In genomic region chr12:70968791-70969307, GRCm38 (mm10) we compare ENCODE assay signal across 8 mouse cellular contexts. TPM values are rescaled to one million over a fixed set of nuclear protein-coding genes. Genes with fewer than 3 reads are reported as not detected.
A peak's percentile ranks its signal among the peaks of the same experiment; 100 is the strongest.
DNase-seq lines count a peak whose midpoint lies in the region; ATAC-seq and TF ChIP-seq lines count a peak whose summit lies in the region.

No protein-coding gene starts in this region.

- H3K4me3 ChIP-seq in ES-Bruce4 (ENCODE audit: low read depth, low read length) = peak overlapping the region; percentile 74
- peak overlapping the region; percentile 61 for H3K4me3 ChIP-seq in forebrain, embryonic 12.5 days (replicated peaks)
- peak overlapping the region; percentile 85 for H3K4me3 ChIP-seq in heart, postnatal 0 days (ENCODE audit: low read depth, low read length)
- peak overlapping the region; percentile 78 to 85 for H3K4me3 ChIP-seq in liver, embryonic 14.5 days (ENCODE audit: insufficient read depth in 1 of 2, low read depth in 2 of 2, low read length in 2 of 2)
- peak overlapping the region; percentile 67 for H3K4me3 ChIP-seq in stomach, embryonic 16.5 days (replicated peaks; ENCODE audit: low read length)

- H3K9ac ChIP-seq in ES-Bruce4 (ENCODE audit: low read depth, poor library complexity, severe bottlenecking) = peak overlapping the region; percentile 71
- peak overlapping the region; percentile 71 for H3K9ac ChIP-seq in forebrain, embryonic 12.5 days
- peak overlapping the region; percentile 90 for H3K9ac ChIP-seq in heart, postnatal 0 days (replicated peaks; ENCODE audit: low read depth, low read length)
- peak overlapping the region; percentile 72 for H3K9ac ChIP-seq in liver, embryonic 14.5 days (replicated peaks)
- H3K9ac ChIP-seq in stomach, embryonic 16.5 days (ENCODE audit: low read length) = peak overlapping the region; percentile 82

- no peaks in the 10 kb centered on the region for H3K4me1 ChIP-seq in ES-Bruce4 (ENCODE audit: control insufficient read depth, insufficient read depth, low read length)
- peaks cover 7% of the 10 kb centered on the region; the same call in 1 of the 2 replicates for H3K4me1 ChIP-seq in forebrain, embryonic 12.5 days
- H3K4me1 ChIP-seq in heart, postnatal 0 days (ENCODE audit: control insufficient read depth, insufficient read depth) = no peaks in the 10 kb centered on the region
- peaks cover 4 to 7% of the 10 kb centered on the region in 2 experiments for H3K4me1 ChIP-seq in liver, embryonic 14.5 days (replicated peaks; ENCODE audit: control insufficient read depth in 2 of 2, insufficient read depth in 2 of 2, low read length in 1 of 2)
- H3K4me1 ChIP-seq in stomach, embryonic 16.5 days (ENCODE audit: control insufficient read depth, insufficient read depth, low read length) = peaks cover 9% of the 10 kb centered on the region; the same call in 1 of the 2 replicates

- H3K4me2 ChIP-seq in forebrain, embryonic 12.5 days = peak overlapping the region; percentile 59
- H3K4me2 ChIP-seq in heart, postnatal 0 days (ENCODE audit: low read depth, low read length) = peak overlapping the region; percentile 65
- H3K4me2 ChIP-seq in liver, embryonic 14.5 days (ENCODE audit: low read depth) = peak overlapping the region; percentile 71
- H3K4me2 ChIP-seq in stomach, embryonic 16.5 days (ENCODE audit: low read depth, low read length) = peak overlapping the region; percentile 51

- no peak for TF ChIP-seq POLR2A in ES-Bruce4 (IDR thresholded peaks at IDR 0.05; ENCODE audit: insufficient read depth, low read length)

- H3K36me3 ChIP-seq in ES-Bruce4 (ENCODE audit: control insufficient read depth, insufficient read depth, low read length, poor library complexity, severe bottlenecking) = no peaks in the 10 kb centered on the region
- peaks cover 5% of the 10 kb centered on the region for H3K36me3 ChIP-seq in forebrain, embryonic 12.5 days (replicated peaks)
- peaks cover 4% of the 10 kb centered on the region; the same call in 1 of the 2 replicates for H3K36me3 ChIP-seq in heart, postnatal 0 days (replicated peaks; ENCODE audit: control insufficient read depth, insufficient read depth, low read length)
- H3K36me3 ChIP-seq in liver, embryonic 14.5 days (replicated peaks; ENCODE audit: control insufficient read depth, insufficient read depth, low read depth) = no peaks in the 10 kb centered on the region
- H3K36me3 ChIP-seq in stomach, embryonic 16.5 days (ENCODE audit: control insufficient read depth, insufficient read depth, low read length) = no peaks in the 10 kb centered on the region

- no peaks in the 10 kb centered on the region for H3K9me3 ChIP-seq in ES-Bruce4 (replicated peaks; ENCODE audit: control insufficient read depth, insufficient read depth, low read length, poor library complexity, severe bottlenecking)
- no peaks in the 10 kb centered on the region for H3K9me3 ChIP-seq in forebrain, embryonic 12.5 days
- H3K9me3 ChIP-seq in heart, postnatal 0 days (replicated peaks; ENCODE audit: control insufficient read depth, low read length) = no peaks in the 10 kb centered on the region
- H3K9me3 ChIP-seq in liver, embryonic 14.5 days (ENCODE audit: control insufficient read depth, low read length) = no peaks in the 10 kb centered on the region
- no peaks in the 10 kb centered on the region for H3K9me3 ChIP-seq in stomach, embryonic 16.5 days (replicated peaks; ENCODE audit: control insufficient read depth, low read length)

- peak overlapping the region; percentile 79 for H3K27ac ChIP-seq in ES-Bruce4 (ENCODE audit: insufficient read depth, low read length)
- peak overlapping the region; percentile 92 for H3K27ac ChIP-seq in forebrain, embryonic 12.5 days
- peak overlapping the region; percentile 99 for H3K27ac ChIP-seq in heart, postnatal 0 days (ENCODE audit: low read depth)
- H3K27ac ChIP-seq in liver, embryonic 14.5 days = peak overlapping the region; percentile 81
- peak overlapping the region; percentile 98 for H3K27ac ChIP-seq in stomach, embryonic 16.5 days (ENCODE audit: low read length)

- TF ChIP-seq EP300 in ES-Bruce4 (IDR thresholded peaks at IDR 0.05; ENCODE audit: insufficient read depth, low read depth, low read length) = no peak
- no peak; the same call in none of the 2 replicates for TF ChIP-seq EP300 in heart, postnatal 0 days (IDR thresholded peaks at IDR 0.05; ENCODE audit: low read depth)
- TF ChIP-seq EP300 in liver, embryonic 14.5 days (IDR thresholded peaks at IDR 0.05; ENCODE audit: low read depth) = peak; percentile 49; the same call in 1 of the 2 replicates

- under 1% methylated on average over 15 of the region's 15 CpGs for WGBS in forebrain, embryonic 12.5 days
- WGBS in heart, postnatal 0 days = 2% methylated on average over 15 of the region's 15 CpGs
- whole genome bisulfite sequencing in liver, embryonic 14.5 days (ENCODE audit: insufficient replicate concordance) = under 1% methylated on average over 15 of the region's 15 CpGs
- 1% methylated on average over 15 of the region's 15 CpGs for WGBS in stomach, embryonic 16.5 days

- ATAC-seq in forebrain, embryonic 12.5 days (ENCODE audit: low FRiP score) = peak; percentile 78
- peak; percentile 51; the same call in 1 of the 2 replicates for ATAC-seq in heart, postnatal 0 days (ENCODE audit: insufficient read depth, low read depth)
- peak; percentile 70 for ATAC-seq in liver, embryonic 14.5 days (ENCODE audit: insufficient read depth)
- peak; percentile 63; the same call in 1 of the 2 replicates for ATAC-seq in stomach, embryonic 16.5 days (ENCODE audit: insufficient read depth, low FRiP score)

- no peaks in the 10 kb centered on the region for H3K27me3 ChIP-seq in ES-Bruce4 (ENCODE audit: control insufficient read depth, insufficient read depth, low read length, poor library complexity, severe bottlenecking)
- H3K27me3 ChIP-seq in forebrain, embryonic 12.5 days = no peaks in the 10 kb centered on the region
- H3K27me3 ChIP-seq in heart, postnatal 0 days (ENCODE audit: control insufficient read depth, insufficient read depth, low read length) = no peaks in the 10 kb centered on the region
- H3K27me3 ChIP-seq in liver, embryonic 14.5 days (ENCODE audit: control insufficient read depth, insufficient read depth, low read length) = no peaks in the 10 kb centered on the region
- H3K27me3 ChIP-seq in stomach, embryonic 16.5 days (ENCODE audit: control insufficient read depth, insufficient read depth, low read length) = no peaks in the 10 kb centered on the region

- peak; percentile 89 for DNase-seq in c-Kit-positive CD71-positive TER-119-positive erythroid progenitor cells, embryonic 14.5 days (ENCODE audit: low spot score)
- peak; percentile 84 for DNase-seq in heart, postnatal 0 days (ENCODE audit: low spot score)
- DNase-seq in kidney, postnatal 36 days = peak; percentile 90 to 92
- peak; percentile 78 to 82 (median 80) for DNase-seq in liver, embryonic 14.5 days (ENCODE audit: low read depth in 3 of 3, low spot score in 3 of 3)
- DNase-seq in neural tube, embryonic 10.5 days (ENCODE audit: extremely low spot score, low spot score) = peak; percentile 89

- TF ChIP-seq CTCF in ES-Bruce4 (IDR thresholded peaks at IDR 0.05; ENCODE audit: low read depth, low read length) = no peak
- TF ChIP-seq CTCF in heart, postnatal 0 days (IDR thresholded peaks at IDR 0.05; ENCODE audit: low read depth) = no peak
- no peak for TF ChIP-seq CTCF in liver, embryonic 14.5 days (IDR thresholded peaks at IDR 0.05; ENCODE audit: low read depth)

RNA-seq across cellular contexts. Expression of gene Psma3, which starts 5.6 kb away (rescaled TPM):
- 421 and 456 TPM in 2 replicates for polyA plus RNA-seq in ES-Bruce4 (2011; ENCODE audit: insufficient read depth, insufficient read length, low read depth, missing spikeins)
- 547 and 562 TPM in 2 replicates for polyA plus RNA-seq in forebrain, embryonic 12.5 days (2016; fragmentation: Nextera tagmentation; extraction: Ambion mirVana)
- 94.8 and 128 TPM in 2 replicates for total RNA-seq in heart, postnatal 0 days (2014; rRNA removed; ENCODE audit: low replicate concordance)
- 487 and 507 TPM in 2 replicates for polyA plus RNA-seq in heart, postnatal 0 days (2015; fragmentation: Nextera tagmentation; extraction: Ambion mirVana)
- polyA plus RNA-seq in liver, embryonic 14.5 days (2012; rRNA removed) = 72.1 and 138 TPM in 2 replicates
- 370 and 401 TPM in 2 replicates for polyA plus RNA-seq in liver, embryonic 14.5 days (2014; fragmentation: Nextera tagmentation; extraction: Ambion mirVana)
- polyA plus RNA-seq in stomach, embryonic 16.5 days (2015; fragmentation: Nextera tagmentation; extraction: Ambion mirVana) = 503 and 542 TPM in 2 replicates

RNA-seq across cellular contexts. Expression of gene Actr10, which starts 31.2 kb away (rescaled TPM):
- polyA plus RNA-seq in ES-Bruce4 (2011; ENCODE audit: insufficient read depth, insufficient read length, low read depth, missing spikeins) = 140 and 146 TPM in 2 replicates
- 248 and 252 TPM in 2 replicates for polyA plus RNA-seq in forebrain, embryonic 12.5 days (2016; fragmentation: Nextera tagmentation; extraction: Ambion mirVana)
- 81.4 and 119 TPM in 2 replicates for total RNA-seq in heart, postnatal 0 days (2014; rRNA removed; ENCODE audit: low replicate concordance)
- polyA plus RNA-seq in heart, postnatal 0 days (2015; fragmentation: Nextera tagmentation; extraction: Ambion mirVana) = 232 and 239 TPM in 2 replicates
- 11.4 and 20.1 TPM in 2 replicates for polyA plus RNA-seq in liver, embryonic 14.5 days (2012; rRNA removed)
- 127 and 128 TPM in 2 replicates for polyA plus RNA-seq in liver, embryonic 14.5 days (2014; fragmentation: Nextera tagmentation; extraction: Ambion mirVana)
- polyA plus RNA-seq in stomach, embryonic 16.5 days (2015; fragmentation: Nextera tagmentation; extraction: Ambion mirVana) = 207 and 219 TPM in 2 replicates

RNA-seq across cellular contexts. Expression of gene Arid4a, which starts 46.9 kb away (rescaled TPM):
- 21.0 and 21.9 TPM in 2 replicates for polyA plus RNA-seq in ES-Bruce4 (2011; ENCODE audit: insufficient read depth, insufficient read length, low read depth, missing spikeins)
- 41.1 and 41.5 TPM in 2 replicates for polyA plus RNA-seq in forebrain, embryonic 12.5 days (2016; fragmentation: Nextera tagmentation; extraction: Ambion mirVana)
- total RNA-seq in heart, postnatal 0 days (2014; rRNA removed; ENCODE audit: low replicate concordance) = 3.2 and 6.9 TPM in 2 replicates
- polyA plus RNA-seq in heart, postnatal 0 days (2015; fragmentation: Nextera tagmentation; extraction: Ambion mirVana) = 18.1 and 21.4 TPM in 2 replicates
- polyA plus RNA-seq in liver, embryonic 14.5 days (2012; rRNA removed) = 2.3 and 4.6 TPM in 2 replicates
- polyA plus RNA-seq in liver, embryonic 14.5 days (2014; fragmentation: Nextera tagmentation; extraction: Ambion mirVana) = 17.7 and 19.7 TPM in 2 replicates
- polyA plus RNA-seq in stomach, embryonic 16.5 days (2015; fragmentation: Nextera tagmentation; extraction: Ambion mirVana) = 35.7 and 40.4 TPM in 2 replicates

Comparison
In these comparisons a context has a peak if more than half of its experiments do, and no peak if none do; other contexts are left out.
1. Peak in every context shown above with its lines: DNase-seq, ATAC-seq, H3K4me3 ChIP-seq and H3K27ac ChIP-seq.